Comparison of ENCODE assay signal across 8 mouse cellular contexts in genomic region chr4:101146047-101146745, GRCm38 (mm10).
DNase-seq lines count a peak whose midpoint lies in the region; ATAC-seq lines count a peak whose summit lies in the region.

No protein-coding gene starts in this region.

- ATAC-seq in neutrophil, adult 5-6 weeks (ENCODE audit: extremely low read depth, insufficient number of reproducible peaks, low FRiP score, poor library complexity, severe bottlenecking) = peak; percentile 63; the same call in 1 of the 2 replicates

- peak; percentile 74 for DNase-seq in ES-CJ7 (ENCODE audit: low read depth, low spot score)
- DNase-seq in c-Kit-negative CD71-positive TER-119-positive erythroid progenitor cells, embryonic 14.5 days (ENCODE audit: low read depth, low spot score) = peak; percentile 43
- DNase-seq in fibroblast of lung, adult 2 months (ENCODE audit: low read depth) = peak; percentile 25
- DNase-seq in heart, postnatal 14 days = peak; percentile 60 to 80
- peak; percentile 81 to 85 for DNase-seq in kidney, postnatal 4 days
- DNase-seq in lung, adult 18-20 months = peak; percentile 58 to 72
- DNase-seq in thymus, postnatal 0 days (ENCODE audit: low spot score) = peak; percentile 76

- intact Hi-C loops in heart, postnatal 14 days (cut with DNase I) = loop anchor here (1.0 to 5.0 kb wide), 3 partner anchors 148 to 558 kb away; no protein-coding TSS in a partner anchor

Comparison
In these comparisons a context has a peak if more than half of its experiments do, and no peak if none do; other contexts are left out.
1. Peak in every context shown above with its lines: DNase-seq and ATAC-seq.
2. DNase-seq: peak in every context shown above with its lines; median percentile 83 in kidney, postnatal 4 days; 76 in thymus, postnatal 0 days; 74 in ES-CJ7; 70 in heart, postnatal 14 days; 65 in lung, adult 18-20 months; 43 in c-Kit-negative CD71-positive TER-119-positive erythroid progenitor cells, embryonic 14.5 days; 25 in fibroblast of lung, adult 2 months.